Mouse (Mus musculus) cerebellum, adult 9-10 months (tissue): ENCODE data around the gene Vmn2r55.
"Not testable (repeated sequence)": the region's sequence is repeated elsewhere in the genome, so short reads cannot be mapped to it uniquely, and the experiment has no call there.

ENCODE experiments used
- DNase-seq: peaks from one replicate; pipeline ENCODE4 v3.0.0; 2022

The Vmn2r55 gene

DNA sequence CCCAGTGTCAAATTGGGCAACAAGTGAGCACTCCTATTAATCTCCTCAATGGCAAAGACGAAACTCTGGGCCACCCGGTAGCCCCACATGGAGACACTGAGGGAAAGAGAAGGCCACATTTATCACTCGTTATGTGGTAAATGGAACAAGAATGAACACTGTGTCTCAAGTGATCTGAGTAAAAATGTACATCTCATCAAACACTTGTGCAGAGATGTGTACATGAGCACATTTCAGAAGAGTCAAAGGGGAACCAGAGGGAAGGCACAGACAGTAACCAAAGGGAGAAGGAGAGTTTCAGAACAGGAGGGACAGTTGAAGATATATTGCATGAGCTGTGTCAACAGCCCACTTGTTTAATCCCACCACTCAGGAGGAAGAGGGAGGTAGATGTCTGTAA, at the start of gene Vmn2r55:
TSS of gene Vmn2r55 (minus strand) at position 101 of the 400 bp plus-strand sequence.
- DNase-seq = not testable (repeated sequence)

- not testable (repeated sequence) for DNase-seq
Measured at GRCm38 (mm10) chr7:12640219-12640618, 44.6 kb downstream of the Vmn2r55 start, which contains the start of gene Vmn2r54. Gene Vmn2r54, minus strand, starts transcription at chr7:12640319.

- DNase-seq = no peak
Measured at GRCm38 (mm10) chr7:12608688-12609087, 76.1 kb downstream of the Vmn2r55 start, which contains the start of gene Vmn2r53. Gene Vmn2r53, minus strand, starts transcription at chr7:12608788.
